Mouse (Mus musculus) cerebral cortex, adult 2 months (tissue): Measurements from ENCODE around the gene Sulf2.

Source experiments
- WGBS: fragments of 180-500 bp; shearing (Covaris S2); methylation state at CpG from one replicate; pipeline ENCODE4 v1.1.7; 2018; 5-methylcytosine and 5-hydroxymethylcytosine counted together

Sulf2 gene

GRCm38 (mm10) chr2:166155454-166155815 lies at the start of gene Sulf2:
Sulf2 (minus strand) TSS chr2:166155663.
- WGBS, result under 1% methylated on average over 23 of the region's 23 CpGs

- WGBS, result 92% methylated on average over 13 of the region's 13 CpGs
Observed at GRCm38 (mm10) chr2:166204174-166204573, 48.7 kb upstream of the Sulf2 start.

- 88% methylated on average over 12 of the region's 12 CpGs for WGBS
Observed at GRCm38 (mm10) chr2:166203647-166204046, 48.2 kb upstream of the Sulf2 start.

GRCm38 (mm10) chr2:166197964-166198363 lies 42.5 kb upstream of the Sulf2 start:
- WGBS, result 82% methylated on average over 7 of the region's 7 CpGs

- 80% methylated on average over 6 of the region's 6 CpGs for WGBS
Observed at GRCm38 (mm10) chr2:166197064-166197463, 41.6 kb upstream of the Sulf2 start.

- 83% methylated on average over 13 of the region's 13 CpGs for WGBS
Observed at GRCm38 (mm10) chr2:166196080-166196786, 40.8 kb upstream of the Sulf2 start.

- 83% methylated on average over 6 of the region's 6 CpGs for WGBS
Observed at GRCm38 (mm10) chr2:166195041-166195440, 39.6 kb upstream of the Sulf2 start.

- WGBS, result 76% methylated on average over 16 of the region's 16 CpGs
Observed at GRCm38 (mm10) chr2:166194112-166194758, 38.8 kb upstream of the Sulf2 start.

GRCm38 (mm10) chr2:166193509-166193908 lies 38.0 kb upstream of the Sulf2 start:
- WGBS, result 93% methylated on average over 3 of the region's 3 CpGs

GRCm38 (mm10) chr2:166190816-166191215 lies 35.4 kb upstream of the Sulf2 start:
- whole genome bisulfite sequencing, result 84% methylated on average over 8 of the region's 8 CpGs

GRCm38 (mm10) chr2:166189191-166189590 lies 33.7 kb upstream of the Sulf2 start:
- 97% methylated on average over 11 of the region's 11 CpGs for WGBS

- WGBS, result 73% methylated on average over 8 of the region's 11 CpGs
Observed at GRCm38 (mm10) chr2:166187874-166188453, 32.5 kb upstream of the Sulf2 start.

GRCm38 (mm10) chr2:166187319-166187718 lies 31.9 kb upstream of the Sulf2 start:
- 73% methylated on average over 8 of the region's 8 CpGs for WGBS

GRCm38 (mm10) chr2:166186244-166186948 lies 30.9 kb upstream of the Sulf2 start:
- 95% methylated on average over 16 of the region's 16 CpGs for WGBS

GRCm38 (mm10) chr2:166185768-166186167 lies 30.3 kb upstream of the Sulf2 start:
- 74% methylated on average over 6 of the region's 6 CpGs for WGBS

GRCm38 (mm10) chr2:166184417-166184816 lies 29.0 kb upstream of the Sulf2 start:
- 64% methylated on average over 6 of the region's 6 CpGs for WGBS

GRCm38 (mm10) chr2:166182009-166182685 lies 26.7 kb upstream of the Sulf2 start:
- WGBS, result 87% methylated on average over 15 of the region's 15 CpGs

GRCm38 (mm10) chr2:166180744-166181508 lies 25.5 kb upstream of the Sulf2 start:
- WGBS, result 44% methylated on average over 11 of the region's 11 CpGs

GRCm38 (mm10) chr2:166180136-166180649 lies 24.7 kb upstream of the Sulf2 start:
- 67% methylated on average over 5 of the region's 5 CpGs for WGBS

- 90% methylated on average over 4 of the region's 4 CpGs for WGBS
Observed at GRCm38 (mm10) chr2:166179457-166180101, 24.1 kb upstream of the Sulf2 start.
